Mouse (Mus musculus) forebrain, embryonic 13.5 days (tissue): Measurements from ENCODE around the gene Lexm. TPM values are rescaled to one million over a fixed set of nuclear protein-coding genes. Genes with fewer than 3 reads are reported as not detected.

Experiments used
- ATAC-seq: fragments of 200-750 bp; cut with Nextera tagmentation; 2 replicates; pipeline ENCODE4 v1.8.0; 2017
- H3K27ac ChIP-seq: fragments of 300-500 bp; sonication (generic); 2 replicates; pipeline ENCODE4 v1.5.1; 2015; ENCODE audit warnings: inconsistent platforms, mild to moderate bottlenecking, moderate library complexity
- H3K27me3 ChIP-seq: fragments of 300-500 bp; sonication (generic); 2 replicates; pipeline ENCODE4 v1.6.1; 2015; ENCODE audit warnings: mild to moderate bottlenecking, inconsistent platforms
- H3K36me3 ChIP-seq: fragments of 300-500 bp; sonication (generic); 2 replicates; pipeline ENCODE4 v1.6.1; 2015; ENCODE audit warnings: mild to moderate bottlenecking, inconsistent platforms; ENCODE audit not compliant: poor library complexity, severe bottlenecking
- H3K4me1 ChIP-seq: fragments of 300-500 bp; sonication (generic); 2 replicates; pipeline ENCODE4 v1.6.1; 2015; ENCODE audit warnings: inconsistent platforms
- H3K4me2 ChIP-seq: fragments of 300-500 bp; sonication (generic); 2 replicates; pipeline ENCODE4 v1.6.1; 2015; ENCODE audit warnings: inconsistent platforms, mild to moderate bottlenecking, moderate library complexity
- H3K4me3 ChIP-seq: fragments of 300-500 bp; sonication (generic); 2 replicates; pipeline ENCODE4 v1.5.1; 2015; ENCODE audit warnings: mild to moderate bottlenecking, inconsistent platforms
- H3K9ac ChIP-seq: fragments of 300-500 bp; sonication (generic); 2 replicates; pipeline ENCODE4 v1.6.1; 2015; ENCODE audit warnings: mild to moderate bottlenecking, inconsistent platforms
- H3K9me3 ChIP-seq: fragments of 300-500 bp; sonication (generic); replicated peaks from 2 replicates; pipeline ENCODE4 v1.6.1; 2016; ENCODE audit warnings: inconsistent platforms
- WGBS: fragments of 180-500 bp; shearing (Covaris S2); methylation state at CpG from one replicate; pipeline ENCODE4 v1.1.7; 2015; 5-methylcytosine and 5-hydroxymethylcytosine counted together
- polyA plus RNA-seq: library from polyadenylated mRNA; unstranded; fragments of >200 nt; fragmentation: Nextera tagmentation; extraction: Ambion mirVana; gene quantifications from 2 replicates; pipeline ENCODE4 v1.2.1, GENCODE M21; 2015

The Lexm gene
- polyA plus RNA-seq, 1 experiment from 2014 or later = not detected

DNA sequence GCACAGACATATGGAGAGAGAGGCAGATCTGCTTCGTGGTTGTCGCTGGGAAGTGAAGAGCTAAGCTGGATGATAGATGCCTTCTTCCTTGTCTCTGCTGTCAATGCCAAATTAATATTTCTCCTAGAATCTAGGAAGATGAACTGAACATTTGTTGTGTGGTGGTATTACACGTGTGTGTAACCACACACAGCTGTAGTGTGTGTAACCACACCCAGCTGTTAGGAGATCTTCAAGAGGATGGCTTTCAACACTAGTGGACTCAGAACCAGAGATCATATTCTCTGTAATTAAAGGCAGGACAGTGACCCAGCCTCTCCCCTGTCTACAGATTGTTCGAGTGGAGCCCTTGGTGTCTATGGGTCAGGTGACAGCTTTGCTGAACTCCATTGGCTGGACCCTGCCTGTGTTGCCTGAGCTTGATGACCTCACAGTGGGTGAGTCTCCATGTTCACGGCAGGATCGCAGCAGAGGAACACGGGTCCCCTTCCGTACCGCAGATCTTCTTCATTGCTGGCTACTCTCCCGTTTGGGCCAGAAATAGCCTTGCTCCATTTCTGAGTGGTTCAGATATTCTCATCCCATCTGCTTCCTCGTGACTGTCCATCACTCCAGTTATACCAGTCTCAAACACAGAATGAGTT, 45.8 kb downstream of the Lexm start:
- no peaks in the 10 kb centered on the region for H3K4me1 ChIP-seq
- no peaks in the 10 kb centered on the region for H3K9me3 ChIP-seq
- no peak overlapping the region for H3K9ac ChIP-seq
- H3K27ac ChIP-seq = no peak overlapping the region
- no peak overlapping the region for H3K4me2 ChIP-seq
- no peaks in the 10 kb centered on the region for H3K27me3 ChIP-seq
- no peak overlapping the region for H3K4me3 ChIP-seq
- ATAC-seq = no peak
- peaks cover 94% of the 10 kb centered on the region for H3K36me3 ChIP-seq
- WGBS = 89% methylated on average over 11 of the region's 11 CpGs

DNA sequence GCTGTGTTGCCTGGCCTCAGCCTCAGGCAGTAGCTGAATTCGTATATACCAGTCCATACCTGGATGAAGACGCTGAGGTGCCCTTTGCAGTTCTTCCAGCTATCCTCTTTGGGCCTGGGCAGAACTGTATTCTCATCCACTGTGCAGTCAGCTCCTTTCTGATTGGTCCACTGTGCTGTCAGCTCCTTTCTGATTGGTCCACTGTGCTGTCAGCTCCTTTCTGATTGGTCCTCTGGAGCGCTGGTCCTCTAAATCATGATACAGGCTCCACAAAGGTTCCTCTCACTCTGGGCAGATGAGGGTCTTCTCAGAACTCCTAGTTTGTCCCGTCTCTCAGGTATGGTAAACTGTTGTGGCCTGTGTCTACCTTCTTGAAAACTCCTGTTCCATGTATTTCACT, 47.4 kb downstream of the Lexm start:
- WGBS = 92% methylated on average over 4 of the region's 4 CpGs
- ATAC-seq = no peak
- Histone ChIP-seq H3K4me3 (no peak overlapping the region), H3K36me3 (peaks cover 95% of the 10 kb centered on the region), H3K4me1 (no peaks in the 10 kb centered on the region), H3K27me3 (no peaks in the 10 kb centered on the region), H3K9me3 (no peaks in the 10 kb centered on the region), H3K4me2 (no peak overlapping the region), H3K27ac (no peak overlapping the region), H3K9ac (no peak overlapping the region)

DNA sequence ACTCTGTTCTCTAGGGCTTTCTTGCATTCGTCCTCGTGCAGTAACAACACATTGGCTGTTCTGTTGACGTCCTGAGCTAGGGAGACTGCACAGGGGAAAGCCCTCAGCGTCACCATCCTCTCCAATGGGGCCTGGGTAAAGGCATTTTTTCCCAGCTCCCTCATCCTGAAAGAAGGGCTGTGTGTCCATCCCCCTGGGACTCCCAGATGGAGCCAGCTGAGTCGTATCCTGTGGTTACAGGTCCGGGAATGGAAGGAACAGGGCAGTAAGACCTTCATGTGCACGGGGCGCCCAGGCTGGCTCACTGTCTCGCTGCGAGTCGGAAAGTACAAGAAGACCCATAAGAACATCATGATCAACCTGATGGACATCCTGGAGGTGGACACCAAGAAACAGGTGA, 52.9 kb downstream of the Lexm start:
- Histone ChIP-seq H3K4me2 (peak overlapping the region; percentile 83), H3K9ac (no peak overlapping the region), H3K9me3 (no peaks in the 10 kb centered on the region), H3K4me1 (peaks cover 35% of the 10 kb centered on the region), H3K27ac (no peak overlapping the region), H3K36me3 (peaks cover 46% of the 10 kb centered on the region), H3K4me3 (no peak overlapping the region), H3K27me3 (no peaks in the 10 kb centered on the region)
- no peak for ATAC-seq
- WGBS = 90% methylated on average over 11 of the region's 11 CpGs

DNA sequence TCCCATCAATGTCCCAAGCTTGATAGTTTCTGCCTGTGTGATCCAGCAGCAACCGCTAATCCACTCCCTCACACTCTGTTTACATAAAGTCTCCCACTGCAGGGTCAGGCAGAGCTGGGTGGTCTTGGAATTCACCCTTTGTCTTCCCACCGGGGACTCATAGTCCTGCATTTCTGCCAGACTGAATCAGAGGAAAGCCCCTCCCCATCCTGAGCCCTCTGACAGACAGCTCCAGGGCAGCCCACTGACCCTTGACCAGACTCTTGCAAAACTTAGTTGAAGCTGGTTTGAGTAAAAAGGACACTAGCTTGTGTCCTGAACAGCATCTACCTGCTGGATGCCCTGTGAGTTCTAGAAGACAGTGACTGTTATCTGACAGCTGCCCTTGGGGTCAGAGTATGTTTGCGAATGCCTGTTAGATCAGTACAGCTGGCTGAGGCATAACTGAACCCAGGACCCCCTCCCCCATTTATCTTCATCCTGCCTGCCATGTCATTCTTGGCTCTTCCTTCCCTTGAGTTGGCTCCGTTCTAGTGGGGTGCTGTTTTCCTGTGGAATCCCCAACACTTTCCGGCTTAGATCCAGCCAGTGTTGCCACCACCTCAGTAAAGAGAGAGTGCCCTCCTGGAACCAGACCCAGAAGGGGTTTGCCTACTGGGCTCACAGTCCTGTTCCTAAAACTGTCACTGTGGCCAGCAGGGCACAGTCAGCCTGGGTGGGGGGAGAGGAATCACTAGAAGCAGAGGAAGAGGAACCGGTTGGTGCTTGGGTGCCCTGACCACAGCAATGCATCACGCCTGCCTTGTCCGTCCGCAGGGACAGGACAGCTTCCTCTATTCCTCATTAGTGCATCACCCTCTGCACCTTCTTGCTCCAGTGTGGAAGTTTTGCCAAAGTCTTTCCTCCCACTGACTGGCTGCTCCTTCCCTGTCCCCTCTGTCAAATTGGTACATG, 53.9 kb downstream of the Lexm start:
- Histone ChIP-seq H3K4me2 (peak overlapping the region; percentile 83), H3K36me3 (peaks cover 39% of the 10 kb centered on the region), H3K27ac (no peak overlapping the region; the same call in 1 of the 2 replicates), H3K4me1 (peaks cover 35% of the 10 kb centered on the region), H3K9ac (peak overlapping the region; percentile 84), H3K27me3 (no peaks in the 10 kb centered on the region), H3K9me3 (no peaks in the 10 kb centered on the region), H3K4me3 (peak overlapping the region; percentile 92)
- WGBS = 64% methylated on average over 9 of the region's 9 CpGs
- no peak for ATAC-seq

DNA sequence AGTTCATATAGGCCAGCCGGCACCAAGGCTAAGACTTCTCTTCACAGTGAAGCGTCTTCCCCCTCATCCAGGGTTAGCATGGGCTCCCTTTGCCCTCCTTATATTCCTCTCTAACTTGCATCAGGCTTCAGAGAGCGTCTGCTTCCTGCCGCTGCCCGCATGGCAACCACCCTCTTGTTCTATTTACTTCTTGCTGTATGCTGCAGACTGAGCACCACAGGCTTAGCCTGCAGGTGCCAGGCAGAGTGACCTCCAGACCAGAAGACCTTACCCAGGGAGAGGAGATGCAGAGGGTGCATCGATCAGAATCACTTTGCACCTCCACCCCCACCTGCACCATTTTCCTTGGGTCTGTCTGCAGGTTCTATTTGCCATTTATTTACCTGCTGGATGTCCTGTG, 55.0 kb downstream of the Lexm start:
- no peak overlapping the region for H3K27ac ChIP-seq
- 6% methylated on average over 6 of the region's 6 CpGs for WGBS
- no peak for ATAC-seq

DNA sequence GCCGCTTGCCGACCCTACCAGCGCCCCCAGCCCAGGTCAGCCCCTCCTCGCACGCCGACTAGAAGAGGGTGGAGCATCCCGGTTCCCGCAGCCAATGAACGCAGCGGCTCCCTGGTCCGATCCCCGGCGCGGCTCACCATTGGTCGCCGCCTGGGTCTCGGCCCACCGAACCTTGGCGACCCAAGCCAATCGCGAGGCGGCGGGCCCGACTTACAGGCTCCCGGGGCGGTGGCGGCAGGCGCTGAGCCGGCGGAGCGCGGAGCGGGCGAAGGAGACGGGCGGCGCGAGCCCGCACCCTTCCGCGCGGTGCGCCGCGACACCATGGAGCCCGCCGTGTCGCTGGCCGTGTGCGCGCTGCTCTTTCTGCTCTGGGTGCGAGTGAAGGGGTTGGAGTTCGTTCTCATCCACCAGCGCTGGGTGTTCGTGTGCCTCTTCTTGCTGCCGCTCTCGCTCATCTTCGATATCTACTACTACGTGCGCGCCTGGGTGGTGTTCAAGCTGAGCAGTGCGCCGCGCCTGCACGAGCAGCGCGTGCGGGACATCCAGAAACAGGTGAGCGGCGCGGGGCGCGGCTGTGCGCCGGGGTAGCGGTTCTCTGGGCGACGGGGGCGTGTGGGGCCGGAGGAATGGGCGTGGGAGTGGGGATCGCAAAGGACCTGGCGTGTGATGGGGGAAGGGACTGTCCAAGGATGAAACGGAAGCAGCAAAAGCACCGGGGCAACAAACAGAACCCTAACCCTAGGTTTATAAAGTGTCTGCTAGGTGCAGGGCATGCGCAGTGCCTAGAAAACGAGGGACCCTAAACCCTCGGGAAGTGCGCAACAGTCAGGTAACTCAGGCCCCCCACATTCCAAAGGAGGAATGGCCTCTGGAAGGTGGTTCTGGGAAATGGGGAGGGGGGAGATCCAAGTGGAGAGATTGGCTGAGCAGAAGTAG, 55.9 kb downstream of the Lexm start, which contains the start of gene Dhcr24:
TSS of gene Dhcr24 (plus strand) at position 193 of the 936 bp plus-strand sequence.
- Histone ChIP-seq H3K27ac (peak within 1 kb of the TSS; percentile 87), H3K4me1 (peaks cover 35% of the 10 kb centered on the region), H3K27me3 (no peaks in the 10 kb centered on the region), H3K9me3 (no peaks in the 10 kb centered on the region), H3K4me3 (peak within 1 kb of the TSS; percentile 92), H3K36me3 (peaks cover 19% of the 10 kb centered on the region), H3K4me2 (peak within 1 kb of the TSS; percentile 83), H3K9ac (peak within 1 kb of the TSS; percentile 84)
- peak; percentile 99 for ATAC-seq
- under 1% methylated on average over 88 of the region's 89 CpGs for WGBS

More for the DNA sequence above, 55.0 kb downstream of the Lexm start:
- Histone ChIP-seq H3K9ac (peak overlapping the region; percentile 84), H3K4me2 (peak overlapping the region; percentile 83), H3K4me3 (peak overlapping the region; percentile 92), H3K27me3 (no peaks in the 10 kb centered on the region), H3K9me3 (no peaks in the 10 kb centered on the region), H3K36me3 (peaks cover 28% of the 10 kb centered on the region), H3K4me1 (peaks cover 35% of the 10 kb centered on the region)

DNA sequence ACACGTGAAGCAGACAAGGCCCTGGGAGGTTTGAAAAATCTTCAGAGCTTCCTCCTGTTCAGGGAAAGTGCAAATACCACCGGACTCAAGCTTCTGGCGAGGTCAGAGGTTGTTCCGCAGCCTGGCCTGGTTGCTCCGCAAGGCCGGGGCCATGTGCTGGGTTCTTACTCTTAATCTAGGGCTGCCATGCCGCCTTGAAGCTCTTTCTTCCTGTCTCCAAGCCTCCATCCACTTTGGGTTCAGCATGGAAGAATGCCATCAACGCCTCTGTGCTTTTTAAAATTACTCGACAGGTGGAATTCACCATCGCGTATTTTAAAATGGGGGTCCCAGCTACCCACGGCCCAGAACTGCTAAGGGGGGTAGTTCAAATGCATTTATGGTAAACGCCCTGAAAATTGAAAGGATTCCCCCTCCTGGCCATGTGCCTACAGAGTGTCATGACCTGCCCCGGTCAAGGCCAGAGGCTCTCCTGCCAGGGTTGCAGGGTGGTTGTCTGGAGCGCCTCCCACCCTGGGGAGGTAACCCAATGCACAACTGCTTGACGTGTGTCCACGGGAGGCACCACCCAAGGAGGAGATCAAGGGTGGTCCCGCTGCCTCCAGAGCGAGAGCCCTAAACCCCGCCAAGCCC, 56.7 kb downstream of the Lexm start:
- Histone ChIP-seq H3K4me2 (peak overlapping the region; percentile 83), H3K36me3 (peaks cover 11% of the 10 kb centered on the region), H3K9me3 (no peaks in the 10 kb centered on the region), H3K4me3 (peak overlapping the region; percentile 92), H3K27ac (peak overlapping the region; percentile 74), H3K4me1 (peaks cover 35% of the 10 kb centered on the region), H3K27me3 (no peaks in the 10 kb centered on the region), H3K9ac (peak overlapping the region; percentile 63)
- peak; percentile 1; the same call in 1 of the 2 replicates for ATAC-seq
- WGBS = under 1% methylated on average over 20 of the region's 20 CpGs

DNA sequence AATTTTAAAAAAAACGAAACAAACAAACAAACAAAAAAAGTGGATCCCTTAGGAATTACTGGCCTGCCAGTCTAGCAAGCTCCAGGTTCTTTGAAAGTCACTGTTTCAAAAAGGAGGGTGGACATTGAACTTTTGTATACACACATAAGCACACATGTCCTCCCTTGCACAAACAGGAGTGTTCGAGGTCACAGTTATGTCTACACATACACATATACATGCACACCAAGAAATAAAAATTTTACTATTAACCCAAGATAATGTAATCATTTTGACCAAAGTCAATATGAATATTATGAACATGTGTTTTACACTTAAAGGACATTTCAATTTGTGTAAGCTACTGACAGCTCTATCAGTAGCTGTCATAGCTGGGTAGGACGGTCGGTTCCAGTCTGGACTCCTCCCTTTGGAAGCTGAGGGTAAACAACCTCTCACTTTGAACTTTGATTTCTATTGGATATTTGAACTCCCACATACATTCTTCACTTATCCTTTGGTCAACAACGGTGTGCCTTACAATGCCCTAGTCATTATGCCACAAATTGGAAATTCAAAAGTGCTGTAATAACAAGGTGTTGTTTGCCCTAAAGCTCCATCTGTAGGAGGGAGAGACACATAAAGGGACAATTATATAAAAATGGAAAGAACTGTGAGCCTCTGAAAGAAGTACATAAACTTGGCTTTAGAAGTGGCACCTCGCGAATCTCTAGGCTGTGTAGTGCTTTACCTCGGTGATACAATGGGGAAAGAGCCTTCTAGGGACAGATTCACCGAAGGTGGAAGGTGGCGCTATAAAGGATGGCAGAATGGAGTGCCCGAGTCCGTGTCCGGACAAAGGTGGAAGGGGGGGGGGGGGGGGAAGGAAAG, 57.5 kb downstream of the Lexm start:
- no peak for ATAC-seq
- no peaks in the 10 kb centered on the region for H3K27me3 ChIP-seq
- H3K9ac ChIP-seq = peak overlapping the region; percentile 63; the same call in 1 of the 2 replicates
- WGBS = 31% methylated on average over 13 of the region's 13 CpGs
- H3K4me1 ChIP-seq = peaks cover 35% of the 10 kb centered on the region
- peaks cover 4% of the 10 kb centered on the region for H3K36me3 ChIP-seq
- peak overlapping the region; percentile 92 for H3K4me3 ChIP-seq
- no peaks in the 10 kb centered on the region for H3K9me3 ChIP-seq
- H3K4me2 ChIP-seq = peak overlapping the region; percentile 83
- no peak overlapping the region; the same call in 1 of the 2 replicates for H3K27ac ChIP-seq

DNA sequence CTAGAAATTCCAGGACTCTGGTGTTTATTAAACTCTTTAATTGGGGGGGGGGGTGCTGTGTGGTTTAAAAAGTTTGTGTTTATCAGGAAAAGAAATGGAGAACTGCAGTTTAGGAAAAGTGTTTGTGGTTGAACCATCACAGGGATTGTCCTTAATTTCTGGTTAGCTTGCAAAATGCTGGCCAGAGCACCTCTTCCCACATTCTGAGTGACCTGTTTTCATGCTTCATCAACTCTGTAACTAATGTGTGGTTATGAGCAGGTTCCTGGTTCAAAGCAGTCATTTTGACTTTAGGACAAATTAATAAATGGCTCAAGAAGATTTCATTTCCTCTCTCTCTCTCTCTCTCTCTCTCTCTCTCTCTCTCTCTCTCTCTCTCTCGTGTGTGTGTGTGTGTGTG, 59.1 kb downstream of the Lexm start:
- Histone ChIP-seq H3K27ac (no peak overlapping the region), H3K9me3 (no peaks in the 10 kb centered on the region), H3K4me2 (no peak overlapping the region), H3K4me1 (peaks cover 23% of the 10 kb centered on the region), H3K27me3 (no peaks in the 10 kb centered on the region), H3K4me3 (no peak overlapping the region), H3K9ac (no peak overlapping the region), H3K36me3 (no peaks in the 10 kb centered on the region)
- WGBS = no CpG with 5 or more reads among the region's 1 CpGs
- no peak for ATAC-seq

DNA sequence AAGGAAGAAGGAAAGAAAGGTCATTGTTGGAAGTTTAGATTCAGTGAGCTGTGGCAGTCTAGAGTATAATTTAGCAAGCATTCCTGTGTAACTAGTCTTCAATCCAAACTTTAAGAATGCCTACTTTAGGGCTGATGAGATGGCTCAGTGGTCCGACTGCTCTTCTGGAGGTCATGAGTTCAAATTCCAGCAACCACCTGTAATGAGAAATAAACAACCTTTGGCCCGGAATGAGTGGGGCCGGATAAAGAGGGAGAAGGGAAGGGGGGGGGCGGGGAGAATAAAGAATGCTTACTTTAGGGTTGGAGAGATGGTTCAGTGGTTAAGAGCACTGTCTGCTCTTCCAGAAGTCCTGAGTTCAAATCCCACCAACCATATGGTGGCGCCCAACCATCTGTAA, 59.8 kb downstream of the Lexm start:
- H3K27me3 ChIP-seq = no peaks in the 10 kb centered on the region
- 81% methylated on average over 5 of the region's 5 CpGs for WGBS
- no peak overlapping the region for H3K4me2 ChIP-seq
- no peaks in the 10 kb centered on the region for H3K36me3 ChIP-seq
- no peak overlapping the region for H3K4me3 ChIP-seq
- no peak overlapping the region for H3K9ac ChIP-seq
- peaks cover 16% of the 10 kb centered on the region for H3K4me1 ChIP-seq
- ATAC-seq = no peak
- no peaks in the 10 kb centered on the region for H3K9me3 ChIP-seq
- H3K27ac ChIP-seq = no peak overlapping the region
